Mouse (Mus musculus) thymus, adult 2 months (tissue): ENCODE data around the gene Rpusd4.

Experiments
- CTCF ChIP-seq: fragments of 200-500 bp; IDR thresholded peaks from 2 replicates; pipeline ENCODE4 v1.5.1; 2012; ENCODE audit warnings: mild to moderate bottlenecking, control low read depth, low read length, moderate library complexity, borderline replicate concordance; ENCODE audit not compliant: control insufficient read depth, poor library complexity, insufficient read depth; ENCODE audit errors: extremely low read depth
- POLR2A ChIP-seq: fragments of 200-500 bp; IDR thresholded peaks from 2 replicates; pipeline ENCODE4 v1.6.1; 2012; ENCODE audit warnings: mild to moderate bottlenecking, low read length, control low read depth, moderate library complexity; ENCODE audit not compliant: control insufficient read depth, poor library complexity, insufficient read depth; ENCODE audit errors: extremely low read depth

DNA sequence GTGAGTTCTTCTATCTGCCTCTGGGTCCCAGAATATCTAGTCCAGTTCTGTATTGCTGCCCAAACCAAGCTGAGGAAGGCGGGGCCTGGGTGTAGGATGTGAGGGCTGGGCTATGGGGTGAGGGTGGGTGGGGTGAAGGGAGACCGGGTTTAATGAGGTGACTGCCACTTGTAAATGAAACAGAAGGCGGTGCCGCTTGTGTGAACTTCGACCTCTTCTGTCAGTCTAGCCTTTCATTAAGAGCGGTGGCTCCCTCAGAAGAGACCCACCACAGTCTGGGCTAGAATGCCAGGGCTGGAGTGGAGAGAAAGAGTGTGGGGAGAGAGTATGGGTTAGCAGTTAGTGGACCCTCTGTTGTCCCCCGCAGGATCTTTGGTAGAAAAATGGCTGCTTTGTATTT is 22.3 kb downstream of the Rpusd4 start:
- TF ChIP-seq CTCF (no peak), POLR2A (no peak)
